Mouse (Mus musculus) neutrophil, adult 5-6 weeks (primary cell): ENCODE data around the gene Prkcb. TPM values are rescaled to one million over a fixed set of nuclear protein-coding genes. Genes with fewer than 3 reads are reported as not detected.

ENCODE experiments used
- ATAC-seq: fragments of 151-379, 151-347 bp; 2 replicates; pipeline ENCODE4 v1.8.0; 2017; ENCODE audit warnings: mild to moderate bottlenecking, moderate TSS enrichment; ENCODE audit not compliant: insufficient number of reproducible peaks, poor library complexity, low FRiP score, severe bottlenecking; ENCODE audit errors: extremely low read depth
- total RNA-seq: library from RNA; stranded (forward); fragments of 200-1000 nt; gene quantifications from 2 replicates; pipeline ENCODE4 v1.2.3, GENCODE M21; 2017

The Prkcb gene
- total RNA-seq, 1 experiment from 2014 or later, result 446 TPM

- no peak for ATAC-seq
Measured at GRCm38 (mm10) chr7:122476697-122477096, 188.1 kb downstream of the Prkcb start.

DNA sequence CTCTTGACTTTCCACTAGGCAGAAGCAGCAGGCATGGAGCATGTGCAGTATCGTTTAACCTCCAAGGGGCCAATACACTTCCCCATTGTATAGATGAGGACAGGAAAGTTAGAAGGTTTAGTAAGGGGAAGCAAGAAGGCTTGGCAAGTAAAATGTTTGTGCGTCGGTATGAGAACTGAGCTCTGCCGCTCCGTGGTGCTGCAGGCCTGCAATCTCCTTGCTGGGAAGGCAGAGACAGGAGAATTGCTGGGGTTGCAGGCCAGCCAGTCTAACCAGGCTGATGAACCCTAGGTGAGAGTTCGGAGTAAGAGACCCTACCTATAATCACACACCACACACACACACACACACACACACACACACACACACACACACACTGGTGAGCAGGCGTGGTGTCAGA, 188.6 kb downstream of the Prkcb start:
- no peak for ATAC-seq

GRCm38 (mm10) chr7:122477566-122478564, 189.3 kb downstream of the Prkcb start:
- no peak for ATAC-seq

DNA sequence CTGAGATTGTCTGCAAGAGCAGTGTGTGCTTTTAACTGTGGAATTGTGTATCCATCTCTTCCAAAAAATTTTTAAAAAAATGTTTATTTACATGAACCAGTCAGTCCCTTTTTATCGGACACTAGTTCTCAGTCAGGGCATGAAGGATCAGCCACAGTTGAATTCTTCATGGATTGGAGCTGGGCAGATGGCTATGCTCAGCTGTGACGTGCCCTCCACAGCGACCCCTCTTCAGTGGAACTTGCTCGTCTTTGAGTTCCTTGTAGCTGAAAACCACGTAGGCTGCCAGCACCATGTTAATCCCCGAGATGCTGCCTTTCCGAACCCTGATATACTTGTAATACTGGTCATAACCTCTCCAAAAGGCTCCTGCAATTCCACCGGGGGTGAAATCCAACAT, 195.4 kb downstream of the Prkcb start:
- no peak for ATAC-seq

DNA sequence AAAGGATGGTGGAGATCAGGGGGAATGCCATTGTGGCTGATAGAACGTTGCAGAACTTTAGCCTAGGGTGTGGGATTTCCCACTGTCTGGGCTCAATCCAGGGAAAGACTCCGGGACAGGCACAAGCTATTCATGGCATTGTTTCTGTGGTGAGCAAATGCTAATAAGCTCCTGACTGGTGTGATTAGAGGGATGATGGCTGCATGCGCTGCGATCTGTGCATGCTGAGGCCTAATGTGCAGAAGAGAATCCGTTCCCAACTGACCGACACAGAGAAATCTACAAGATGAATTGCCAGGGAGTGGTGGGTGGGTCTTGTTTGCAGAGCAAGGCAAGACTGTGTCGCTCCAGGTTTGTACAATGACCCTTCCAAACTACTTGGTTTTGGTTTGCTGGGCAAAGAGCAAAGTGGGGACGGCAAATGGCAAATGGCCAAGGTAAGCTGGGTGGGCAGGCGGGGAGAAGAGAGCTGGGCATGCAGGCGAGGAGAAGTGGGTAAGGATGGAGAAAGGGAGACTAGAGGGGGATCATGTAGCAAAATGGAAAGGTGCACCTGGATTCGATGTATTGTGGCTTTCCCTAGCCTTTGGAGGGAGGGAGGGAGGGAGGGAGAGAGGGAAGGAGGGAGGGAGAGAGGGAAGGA, 199.5 kb downstream of the Prkcb start:
- no peak for ATAC-seq

DNA sequence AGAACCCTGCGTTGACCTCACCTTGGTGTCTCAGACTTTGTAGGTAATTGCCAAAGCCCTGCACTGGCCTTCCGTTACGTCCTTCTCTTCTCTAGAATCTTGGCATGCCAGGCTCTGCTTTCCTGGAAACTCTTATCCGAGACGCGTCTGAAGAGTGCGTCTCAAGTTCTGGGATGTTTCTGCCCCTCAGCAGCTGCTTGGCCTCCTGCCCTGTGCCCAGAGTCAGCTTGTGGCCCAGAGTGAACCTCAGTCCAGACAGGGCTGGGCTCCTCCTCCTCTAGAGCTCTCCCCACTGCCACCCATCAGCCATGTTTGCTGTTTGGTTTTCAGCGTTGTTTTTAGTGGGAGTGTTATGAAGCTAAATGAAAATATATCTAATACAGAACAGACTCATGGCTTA, 203.5 kb downstream of the Prkcb start:
- ATAC-seq, result no peak

DNA sequence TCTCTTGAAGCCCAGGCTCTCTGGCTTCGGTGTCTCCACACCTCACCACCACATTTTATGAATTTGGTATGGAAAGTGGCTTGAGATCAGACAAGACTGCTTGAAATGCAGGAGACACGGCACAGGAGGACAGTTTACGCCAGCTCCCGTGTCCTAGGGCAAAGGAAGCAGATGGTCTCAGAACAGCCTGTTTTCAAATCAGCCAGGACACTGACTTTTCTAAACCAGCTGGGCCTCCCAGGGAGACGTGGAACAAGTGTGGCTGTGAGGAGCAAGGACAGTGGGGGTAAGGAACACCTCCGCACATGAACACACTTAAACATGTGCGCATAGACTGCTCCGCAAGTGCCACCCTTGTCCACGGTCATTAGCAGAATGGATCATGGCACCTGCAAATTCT, 204.4 kb downstream of the Prkcb start:
- ATAC-seq, result no peak

GRCm38 (mm10) chr7:122494088-122494487, 205.5 kb downstream of the Prkcb start:
- no peak for ATAC-seq

DNA sequence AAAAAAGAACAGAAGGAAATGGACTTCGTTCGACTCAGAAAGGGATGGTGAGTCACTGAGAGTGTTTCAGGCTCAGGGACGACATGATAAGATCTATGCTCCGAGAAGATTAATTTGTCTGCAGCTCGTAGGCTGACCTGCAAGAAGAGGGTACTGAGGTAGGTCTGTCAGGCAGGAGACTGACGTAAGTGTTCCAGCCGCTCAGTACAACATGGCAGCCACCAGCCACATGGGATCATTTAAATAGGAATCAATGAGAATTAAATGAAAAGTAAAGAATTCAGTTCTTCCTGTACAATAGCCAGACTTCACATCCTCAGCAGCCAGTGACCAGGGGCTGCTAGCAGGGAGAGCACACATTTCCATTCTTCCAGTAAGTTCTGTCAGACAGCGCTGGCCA, 209.0 kb downstream of the Prkcb start:
- ATAC-seq, result no peak

DNA sequence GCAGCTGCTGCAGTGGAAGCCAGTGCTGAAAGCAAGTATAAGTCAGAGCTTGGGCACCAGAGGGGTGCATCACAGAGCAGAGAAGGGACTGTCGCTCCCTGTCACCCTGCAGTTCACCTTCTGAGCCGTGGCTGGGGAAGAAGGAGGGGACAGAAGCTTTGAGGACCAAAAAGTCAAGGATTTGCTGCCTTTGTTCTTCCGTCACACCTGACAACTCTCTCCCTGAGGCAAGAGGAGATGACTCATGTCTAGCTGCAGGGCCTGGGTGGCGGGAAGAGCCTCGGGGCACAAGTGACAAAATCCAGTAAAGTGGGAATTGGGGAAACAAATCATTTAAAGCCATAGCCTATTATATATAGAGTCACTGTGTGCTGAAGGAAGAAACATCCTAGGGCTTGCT, 209.9 kb downstream of the Prkcb start:
- ATAC-seq, result no peak

- no peak for ATAC-seq
Measured at GRCm38 (mm10) chr7:122499743-122500597, 211.4 kb downstream of the Prkcb start.

- no peak for ATAC-seq
Measured at GRCm38 (mm10) chr7:122506467-122506866, 217.9 kb downstream of the Prkcb start.

- ATAC-seq, result no peak
Measured at GRCm38 (mm10) chr7:122509903-122510302, 221.4 kb downstream of the Prkcb start.

- ATAC-seq, result no peak
Measured at GRCm38 (mm10) chr7:122512430-122512966, 223.9 kb downstream of the Prkcb start.

- no peak for ATAC-seq
Measured at GRCm38 (mm10) chr7:122520850-122521638, 232.5 kb downstream of the Prkcb start.

- no peak for ATAC-seq
Measured at GRCm38 (mm10) chr7:122528201-122528600, 239.7 kb downstream of the Prkcb start.

DNA sequence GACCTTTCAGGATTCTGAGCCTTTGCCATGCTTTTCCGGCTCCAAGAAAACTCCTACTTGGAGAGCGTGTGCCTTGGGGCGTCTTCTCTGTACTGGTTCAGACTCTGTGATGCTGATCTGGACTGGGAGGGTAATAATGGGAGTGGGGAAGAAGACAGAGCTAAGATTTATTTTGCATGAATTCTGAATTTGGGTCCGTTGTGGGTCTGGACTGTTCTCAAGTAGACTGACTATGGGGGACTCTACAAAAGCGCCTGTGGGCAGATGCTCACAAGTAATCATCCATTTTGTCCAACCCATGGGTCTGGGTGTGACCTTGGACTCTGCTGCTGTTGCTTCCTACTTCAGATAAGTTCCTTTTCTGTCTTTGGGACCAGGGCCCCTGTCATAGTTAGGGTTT, 240.1 kb downstream of the Prkcb start:
- no peak for ATAC-seq

DNA sequence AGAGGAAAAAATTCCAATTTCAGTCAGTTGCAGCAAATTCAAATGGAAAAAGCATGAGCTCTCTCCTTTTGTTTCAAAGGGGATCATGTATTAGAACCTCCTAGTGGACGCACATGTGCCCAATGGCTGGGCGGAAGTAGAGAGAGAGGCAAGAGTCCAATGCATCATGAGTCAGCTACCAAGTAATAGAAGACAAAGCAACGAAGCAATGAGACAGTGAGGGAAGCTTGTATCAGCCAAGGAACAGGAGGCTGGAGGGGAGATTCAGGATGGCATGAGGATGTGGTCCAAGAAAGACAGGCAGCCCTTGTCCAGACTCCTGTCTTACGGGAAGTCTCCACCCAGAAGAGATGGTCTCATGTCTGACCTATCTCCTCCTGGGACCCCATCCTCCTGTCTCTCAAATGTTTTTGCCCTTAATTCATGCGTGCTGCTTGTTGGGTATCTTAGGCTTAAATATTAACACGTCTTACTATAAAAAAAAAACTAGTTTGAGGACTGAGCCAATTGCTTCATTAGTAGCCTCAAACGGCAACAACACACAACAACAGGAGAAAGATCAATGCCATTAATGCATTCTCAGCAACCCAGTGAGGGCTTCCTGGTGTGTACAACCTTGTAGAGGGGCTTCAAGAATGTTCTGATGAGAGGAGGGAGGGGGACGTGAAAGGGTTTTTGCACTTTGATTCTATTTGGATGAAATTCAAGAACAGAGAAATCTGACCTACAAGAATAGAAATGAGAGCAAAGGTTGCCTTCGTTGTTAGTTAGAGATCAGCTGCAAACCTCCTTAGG, 245.2 kb downstream of the Prkcb start:
- no peak for ATAC-seq
